Mouse (Mus musculus) hindbrain, embryonic 11.5 days (tissue): ENCODE data around the gene Tenm4. TPM values are rescaled to one million over a fixed set of nuclear protein-coding genes. Genes with fewer than 3 reads are reported as not detected.

ENCODE experiments used
- ATAC-seq: fragments of 200-750 bp; cut with Nextera tagmentation; 2 replicates; pipeline ENCODE4 v1.8.0; 2017; ENCODE audit warnings: mild to moderate bottlenecking, moderate TSS enrichment, moderate library complexity; ENCODE audit not compliant: low FRiP score
- DNase-seq: peaks from one replicate; pipeline ENCODE4 v3.0.0-alpha.2; 2015; ENCODE audit warnings: low spot score
- H3K27ac ChIP-seq: fragments of 300-500 bp; sonication (generic); 2 replicates; pipeline ENCODE4 v1.5.1; 2014; ENCODE audit warnings: mild to moderate bottlenecking, low read depth, low read length
- H3K27me3 ChIP-seq: fragments of 300-500 bp; sonication (generic); 2 replicates; pipeline ENCODE4 v1.6.1; 2014; ENCODE audit warnings: mild to moderate bottlenecking, low read length, moderate library complexity, mixed read lengths; ENCODE audit not compliant: control insufficient read depth, insufficient read depth
- H3K36me3 ChIP-seq: fragments of 300-500 bp; sonication (generic); 2 replicates; pipeline ENCODE4 v1.6.1; 2014; ENCODE audit warnings: mild to moderate bottlenecking, low read length, moderate library complexity, mixed read lengths; ENCODE audit not compliant: control insufficient read depth, insufficient read depth
- H3K4me1 ChIP-seq: fragments of 300-500 bp; sonication (generic); replicated peaks from 2 replicates; pipeline ENCODE4 v1.6.1; 2014; ENCODE audit warnings: low read length, mixed read lengths; ENCODE audit not compliant: control insufficient read depth, insufficient read depth
- H3K4me2 ChIP-seq: fragments of 300-500 bp; sonication (generic); replicated peaks from 2 replicates; pipeline ENCODE4 v1.6.1; 2014; ENCODE audit warnings: mild to moderate bottlenecking, low read depth, low read length
- H3K4me3 ChIP-seq: fragments of 300-500 bp; sonication (generic); 2 replicates; pipeline ENCODE4 v1.5.1; 2014; ENCODE audit warnings: low read depth, low read length
- H3K9ac ChIP-seq: fragments of 300-500 bp; sonication (generic); 2 replicates; pipeline ENCODE4 v1.6.1; 2014; ENCODE audit warnings: low read depth, low read length
- H3K9me3 ChIP-seq: fragments of 300-500 bp; sonication (generic); 2 replicates; pipeline ENCODE4 v1.6.1; 2016; ENCODE audit warnings: low read length; ENCODE audit not compliant: control insufficient read depth
- WGBS: fragments of 180-500 bp; shearing (Covaris S2); extraction: QIAGEN DNeasy Blood & Tissue Kit; methylation state at CpG from one replicate; pipeline ENCODE4 v1.1.7; 2014; 5-methylcytosine and 5-hydroxymethylcytosine counted together
- polyA plus RNA-seq: library from polyadenylated mRNA; unstranded; fragments of >200 nt; fragmentation: Nextera tagmentation; extraction: Ambion mirVana; gene quantifications from 2 replicates; pipeline ENCODE4 v1.2.1, GENCODE M21; 2014

Gene Tenm4
- polyA plus RNA-seq, 1 experiment from 2014 or later: 24.0 TPM

GRCm38 (mm10) chr7:96220647-96221046 lies 49.6 kb downstream of the Tenm4 start:
- H3K27ac ChIP-seq: no peak overlapping the region
- H3K9ac ChIP-seq: no peak overlapping the region
- H3K27me3 ChIP-seq: no peaks in the 10 kb centered on the region
- WGBS: 78% methylated on average over 5 of the region's 5 CpGs
- no peak for ATAC-seq
- H3K4me1 ChIP-seq: no peaks in the 10 kb centered on the region
- no peaks in the 10 kb centered on the region for H3K9me3 ChIP-seq
- DNase-seq: no peak
- no peak overlapping the region for H3K4me3 ChIP-seq
- no peaks in the 10 kb centered on the region for H3K36me3 ChIP-seq
- no peak overlapping the region for H3K4me2 ChIP-seq

- DNase-seq: no peak
- no peak overlapping the region for H3K27ac ChIP-seq
- 94% methylated on average over 1 of the region's 1 CpGs for WGBS
- no peaks in the 10 kb centered on the region for H3K36me3 ChIP-seq
- H3K9ac ChIP-seq: no peak overlapping the region
- no peaks in the 10 kb centered on the region for H3K27me3 ChIP-seq
- H3K4me1 ChIP-seq: no peaks in the 10 kb centered on the region
- H3K4me3 ChIP-seq: no peak overlapping the region
- no peak overlapping the region for H3K4me2 ChIP-seq
- no peak for ATAC-seq
- H3K9me3 ChIP-seq: no peaks in the 10 kb centered on the region
Observed at GRCm38 (mm10) chr7:96222569-96222968, 51.5 kb downstream of the Tenm4 start.

DNA sequence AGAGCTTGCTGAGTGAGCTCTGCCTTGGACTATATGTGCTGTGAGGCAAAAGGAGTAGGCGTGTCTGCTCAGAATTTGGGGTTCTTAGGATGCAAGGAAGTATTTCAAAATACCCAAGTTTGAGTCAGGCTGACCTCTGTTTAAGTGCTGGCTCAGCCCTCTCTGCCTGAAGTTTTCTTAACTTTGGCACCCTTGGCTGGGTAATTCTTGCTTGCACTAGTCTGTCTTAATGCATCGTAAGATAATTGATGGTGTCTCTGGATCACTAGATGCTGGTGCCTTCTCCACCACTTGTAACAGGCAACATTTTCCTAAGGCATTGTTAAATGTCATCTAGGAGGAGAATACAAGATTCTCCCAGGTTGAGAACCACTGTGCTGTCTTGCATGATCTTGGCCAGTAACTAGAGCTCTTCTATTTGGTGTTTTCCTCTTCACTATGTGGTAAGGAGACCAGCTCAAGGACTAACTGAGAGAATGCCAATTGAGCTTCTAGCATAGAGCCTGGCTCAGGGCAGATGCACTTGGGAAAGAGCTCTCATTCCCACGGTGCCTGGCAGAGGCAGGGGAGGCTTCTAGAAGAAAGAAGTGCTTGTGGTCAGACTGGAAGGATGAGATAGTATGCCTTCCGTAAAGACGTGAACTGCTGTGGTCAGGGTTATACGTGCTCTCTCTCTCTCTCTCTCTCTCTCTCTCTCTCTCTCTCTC lies 57.7 kb downstream of the Tenm4 start:
- DNase-seq (no peak), ATAC-seq (no peak)
- WGBS: 84% methylated on average over 6 of the region's 6 CpGs
- no peak overlapping the region for H3K4me3 ChIP-seq
- no peaks in the 10 kb centered on the region for H3K4me1 ChIP-seq
- no peaks in the 10 kb centered on the region for H3K36me3 ChIP-seq
- no peak overlapping the region for H3K4me2 ChIP-seq
- H3K27ac ChIP-seq: no peak overlapping the region
- H3K9me3 ChIP-seq: no peaks in the 10 kb centered on the region
- H3K27me3 ChIP-seq: no peaks in the 10 kb centered on the region
- H3K9ac ChIP-seq: no peak overlapping the region

DNA sequence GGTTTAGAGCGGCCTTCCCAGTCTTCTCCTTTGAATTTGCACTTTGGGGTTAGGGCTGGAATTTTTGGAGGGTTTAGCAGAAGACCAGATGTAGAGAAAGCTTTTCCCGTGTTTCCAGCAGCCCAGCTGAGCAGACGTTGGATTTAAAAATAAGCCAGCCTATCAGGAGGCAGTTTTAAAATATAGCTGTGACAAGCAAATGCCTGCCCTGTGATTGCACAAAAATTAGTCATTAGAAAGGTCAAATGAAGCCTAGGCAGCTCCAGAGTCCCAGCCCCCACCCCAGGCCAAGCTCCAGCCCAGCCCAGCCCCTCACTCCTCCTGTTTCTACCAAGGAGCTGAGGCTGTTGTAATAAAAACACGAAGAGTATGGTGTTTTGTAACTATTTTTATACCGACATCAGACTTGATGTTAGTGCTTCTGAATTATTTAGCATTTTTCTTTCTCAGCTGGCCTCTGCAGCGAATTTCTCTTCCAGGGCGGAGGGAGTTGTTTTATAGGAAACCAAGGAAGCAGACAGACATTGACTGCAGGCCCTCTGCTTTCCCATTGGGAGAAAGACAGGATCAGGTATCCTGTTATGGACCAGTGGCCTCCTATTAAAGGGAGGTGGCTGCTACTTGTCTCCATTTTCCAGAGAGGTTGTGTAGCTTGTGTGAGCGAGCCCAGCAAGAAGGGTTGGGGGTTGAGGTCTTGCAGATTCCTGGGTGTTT lies 59.1 kb downstream of the Tenm4 start:
- Histone ChIP-seq H3K4me1 (no peaks in the 10 kb centered on the region), H3K4me3 (no peak overlapping the region), H3K4me2 (no peak overlapping the region), H3K9ac (no peak overlapping the region), H3K27me3 (no peaks in the 10 kb centered on the region), H3K36me3 (no peaks in the 10 kb centered on the region), H3K9me3 (no peaks in the 10 kb centered on the region), H3K27ac (no peak overlapping the region)
- DNase-seq (no peak), ATAC-seq (no peak)
- 68% methylated on average over 8 of the region's 8 CpGs for WGBS

DNA sequence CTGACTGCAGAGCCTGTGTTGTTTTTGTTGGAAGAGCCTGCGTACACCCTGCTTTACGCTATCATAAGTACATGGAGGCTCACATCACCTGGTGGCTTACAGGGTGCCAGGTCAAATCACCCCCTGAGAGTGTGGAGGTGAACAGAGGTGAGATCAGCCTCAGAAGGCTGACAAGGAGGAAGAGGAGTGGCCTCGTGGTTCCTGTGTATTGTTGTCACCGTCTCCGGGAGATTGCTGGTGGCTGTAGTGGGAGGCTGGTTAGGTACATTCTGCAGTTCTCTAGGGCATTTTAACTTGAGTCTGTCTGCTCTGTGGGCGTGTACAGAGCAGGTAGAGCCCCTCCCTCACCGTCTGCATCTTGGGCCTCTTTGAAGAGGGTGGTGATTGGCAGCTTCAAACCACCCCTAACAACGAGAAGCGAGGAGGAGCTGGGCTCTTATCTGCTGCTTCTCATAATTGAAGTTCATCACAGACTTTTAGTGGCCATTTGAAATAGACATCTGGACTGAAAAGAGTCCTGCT lies 59.7 kb downstream of the Tenm4 start:
- Histone ChIP-seq H3K27me3 (no peaks in the 10 kb centered on the region), H3K4me2 (no peak overlapping the region), H3K27ac (no peak overlapping the region), H3K4me1 (no peaks in the 10 kb centered on the region), H3K36me3 (no peaks in the 10 kb centered on the region), H3K4me3 (no peak overlapping the region), H3K9me3 (no peaks in the 10 kb centered on the region), H3K9ac (no peak overlapping the region)
- ATAC-seq (0 out of 2 replicates have a peak, but pooled peaks have one; percentile 12), DNase-seq (no peak)
- WGBS: 59% methylated on average over 9 of the region's 9 CpGs

- Histone ChIP-seq H3K4me2 (no peak overlapping the region), H3K9ac (no peak overlapping the region), H3K4me3 (no peak overlapping the region), H3K36me3 (no peaks in the 10 kb centered on the region), H3K27ac (no peak overlapping the region), H3K27me3 (no peaks in the 10 kb centered on the region), H3K4me1 (no peaks in the 10 kb centered on the region), H3K9me3 (no peaks in the 10 kb centered on the region)
- DNase-seq (no peak), ATAC-seq (no peak)
- WGBS: 77% methylated on average over 6 of the region's 6 CpGs
Observed at GRCm38 (mm10) chr7:96235847-96236246, 64.8 kb downstream of the Tenm4 start.

GRCm38 (mm10) chr7:96240661-96241060 lies 69.6 kb downstream of the Tenm4 start:
- Histone ChIP-seq H3K9me3 (no peaks in the 10 kb centered on the region), H3K4me3 (no peak overlapping the region), H3K36me3 (no peaks in the 10 kb centered on the region), H3K9ac (no peak overlapping the region), H3K4me2 (no peak overlapping the region), H3K4me1 (no peaks in the 10 kb centered on the region), H3K27ac (no peak overlapping the region), H3K27me3 (no peaks in the 10 kb centered on the region)
- WGBS: 63% methylated on average over 2 of the region's 2 CpGs
- ATAC-seq (no peak), DNase-seq (no peak)

- no peaks in the 10 kb centered on the region for H3K36me3 ChIP-seq
- H3K9me3 ChIP-seq: no peaks in the 10 kb centered on the region
- no peak overlapping the region for H3K27ac ChIP-seq
- DNase-seq (no peak), ATAC-seq (no peak)
- no peak overlapping the region for H3K9ac ChIP-seq
- H3K27me3 ChIP-seq: no peaks in the 10 kb centered on the region
- H3K4me3 ChIP-seq: no peak overlapping the region
- no peak overlapping the region for H3K4me2 ChIP-seq
- no peaks in the 10 kb centered on the region for H3K4me1 ChIP-seq
- WGBS: 92% methylated on average over 4 of the region's 4 CpGs
Observed at GRCm38 (mm10) chr7:96242328-96243185, 71.5 kb downstream of the Tenm4 start.
